In the genomic region with DNA sequence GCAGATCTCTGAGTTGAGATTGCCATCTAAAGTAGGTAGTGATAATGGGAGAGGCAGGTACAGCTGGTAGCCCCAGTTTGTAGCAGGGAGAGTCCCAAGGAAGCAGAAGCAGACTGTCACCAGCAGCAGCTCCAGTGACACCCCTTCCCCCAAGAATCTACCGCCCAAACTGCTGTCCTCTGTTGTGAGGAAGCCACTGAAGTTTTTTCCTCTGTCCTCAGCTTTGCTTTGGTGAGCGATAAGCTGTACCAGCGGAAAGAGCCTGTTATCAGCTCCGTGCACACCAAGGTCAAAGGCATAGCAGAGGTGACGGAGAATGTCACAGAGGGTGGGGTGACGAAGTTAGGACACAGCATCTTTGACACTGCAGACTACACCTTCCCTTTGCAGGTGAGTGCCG, we compare ENCODE assay signal across 8 mouse cellular contexts. TPM values are rescaled to one million over a fixed set of nuclear protein-coding genes. Genes with fewer than 3 reads are reported as not detected.
DNase-seq lines count a peak whose midpoint lies in the region; ATAC-seq and TF ChIP-seq lines count a peak whose summit lies in the region.

No protein-coding gene starts in this region.

- H3K27ac ChIP-seq in thymus, adult 2 months (ENCODE audit: control insufficient read depth, insufficient read depth, low read length) = no peak overlapping the region
- H3K27ac ChIP-seq in liver, embryonic 12.5 days = peak overlapping the region; percentile 68

- no peaks in the 10 kb centered on the region for H3K36me3 ChIP-seq in thymus, adult 2 months (ENCODE audit: control insufficient read depth, insufficient read depth, low read length)
- no peaks in the 10 kb centered on the region for H3K36me3 ChIP-seq in liver, embryonic 12.5 days

- peak overlapping the region; percentile 50 for H3K4me2 ChIP-seq in liver, embryonic 12.5 days

- peaks cover 45% of the 10 kb centered on the region for H3K4me1 ChIP-seq in thymus, adult 2 months (replicated peaks; ENCODE audit: control insufficient read depth, insufficient read depth, low read length)
- peaks cover 52% of the 10 kb centered on the region for H3K4me1 ChIP-seq in liver, embryonic 12.5 days

- no peak overlapping the region for H3K9ac ChIP-seq in liver, embryonic 12.5 days

- TF ChIP-seq POLR2A in thymus, adult 2 months (IDR thresholded peaks at IDR 0.05; ENCODE audit: control insufficient read depth, extremely low read depth, insufficient read depth, low read length, poor library complexity) = no peak

- H3K9me3 ChIP-seq in liver, embryonic 12.5 days (replicated peaks) = no peaks in the 10 kb centered on the region

- H3K27me3 ChIP-seq in thymus, adult 2 months (ENCODE audit: control insufficient read depth, insufficient read depth, low read length) = no peaks in the 10 kb centered on the region
- peaks cover 24% of the 10 kb centered on the region for H3K27me3 ChIP-seq in liver, embryonic 12.5 days (replicated peaks)

- peak; percentile 27 for DNase-seq in adrenal gland, postnatal 14 days
- DNase-seq in adrenal gland, adult 18-20 months (ENCODE audit: low spot score in 2 of 2) = no peak
- DNase-seq in thymus, adult 2 months = no peak
- DNase-seq in thymus, postnatal 10 days (ENCODE audit: low spot score in 2 of 2) = no peak
- no peak for DNase-seq in layer of hippocampus, postnatal 14 days (ENCODE audit: low spot score in 2 of 2)
- no peak for DNase-seq in gastrocnemius, postnatal 4 days (ENCODE audit: low spot score in 2 of 2)
- DNase-seq in layer of hippocampus, adult 9-11 months = no peak

- peak; percentile 92 for ATAC-seq in liver, embryonic 12.5 days

- no peak for TF ChIP-seq CTCF in thymus, adult 2 months (IDR thresholded peaks at IDR 0.05; ENCODE audit: borderline replicate concordance, control insufficient read depth, extremely low read depth, insufficient read depth, low read length, poor library complexity)

- 6% methylated on average over 7 of the region's 7 CpGs for WGBS in thymus, adult 2 months
- 7% methylated on average over 7 of the region's 7 CpGs for WGBS in liver, embryonic 12.5 days (ENCODE audit: insufficient replicate concordance)

- 0 out of 2 replicates have a peak overlapping the region, but pooled peaks have one; percentile 3 for H3K4me3 ChIP-seq in thymus, adult 2 months (ENCODE audit: control insufficient read depth, insufficient read depth, low read length)
- no peak overlapping the region for H3K4me3 ChIP-seq in liver, embryonic 12.5 days

RNA-seq across cellular contexts. Expression of gene P2rx7, which starts 8.8 kb away (rescaled TPM):
- total RNA-seq in adrenal gland, postnatal 14 days (2021) = 3.6 and 4.1 TPM in 2 replicates
- 1 to 10 TPM; 1.6 to 4.0 TPM for total RNA-seq in adrenal gland, adult 18-20 months (2021)
- polyA plus RNA-seq in thymus, adult 2 months (2012; rRNA removed) = 12.9 and 18.5 TPM in 2 replicates
- 1.1 and 1.2 TPM in 2 replicates for polyA plus RNA-seq in liver, embryonic 12.5 days (2016; fragmentation: Nextera tagmentation; extraction: Ambion mirVana)
- total RNA-seq in layer of hippocampus, postnatal 14 days (2021) = 1 to 10 TPM; 7.8 TPM
- total RNA-seq in gastrocnemius, postnatal 4 days (2021) = 1 to 10 TPM; 5.1 to 6.0 TPM

RNA-seq across cellular contexts. Expression of gene Ift81, which starts 38.2 kb away (rescaled TPM):
- 11.7 and 18.0 TPM in 2 replicates for total RNA-seq in adrenal gland, postnatal 14 days (2021)
- total RNA-seq in adrenal gland, adult 18-20 months (2021) = 10 to 100 TPM; 10.9 to 18.3 TPM
- polyA plus RNA-seq in thymus, adult 2 months (2012; rRNA removed) = 0.52 and 1.6 TPM in 2 replicates
- polyA plus RNA-seq in liver, embryonic 12.5 days (2016; fragmentation: Nextera tagmentation; extraction: Ambion mirVana) = 4.6 and 7.0 TPM in 2 replicates
- 10 to 100 TPM; 31.0 to 31.1 TPM for total RNA-seq in layer of hippocampus, postnatal 14 days (2021)
- 10 to 100 TPM; 14.9 to 27.0 TPM for total RNA-seq in gastrocnemius, postnatal 4 days (2021)

RNA-seq across cellular contexts. Expression of gene P2rx4, which starts 54.8 kb away (rescaled TPM):
- total RNA-seq in adrenal gland, postnatal 14 days (2021) = 33.2 and 34.9 TPM in 2 replicates
- 10 to 100 TPM; 36.2 to 41.3 TPM for total RNA-seq in adrenal gland, adult 18-20 months (2021)
- polyA plus RNA-seq in thymus, adult 2 months (2012; rRNA removed) = 41.0 and 51.4 TPM in 2 replicates
- polyA plus RNA-seq in liver, embryonic 12.5 days (2016; fragmentation: Nextera tagmentation; extraction: Ambion mirVana) = 25.6 and 27.1 TPM in 2 replicates
- total RNA-seq in layer of hippocampus, postnatal 14 days (2021) = 10 to 100 TPM; 11.0 to 11.4 TPM
- 10 to 100 TPM; 13.4 to 15.4 TPM for total RNA-seq in gastrocnemius, postnatal 4 days (2021)
